In the genomic region with DNA sequence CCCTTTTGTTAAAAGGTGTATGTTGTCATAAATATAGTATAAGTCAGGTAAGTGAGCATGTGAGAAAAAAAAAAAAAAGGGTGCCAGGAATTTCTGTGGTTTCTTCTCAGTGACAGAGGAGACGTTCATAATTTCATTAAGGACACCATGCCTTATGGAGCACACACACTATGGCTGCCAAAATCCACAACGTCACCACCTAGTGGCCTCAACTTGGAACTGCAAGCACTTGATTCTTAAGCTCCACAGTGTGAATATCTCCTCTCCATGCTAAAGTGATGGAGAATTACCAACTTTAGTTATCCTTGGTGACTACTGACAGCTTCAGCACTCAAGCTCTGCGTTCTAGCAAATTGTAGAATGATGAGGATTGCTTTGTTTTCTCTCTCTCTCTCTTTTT, we compare ENCODE assay signal across 8 mouse cellular contexts.
DNase-seq lines count a peak whose midpoint lies in the region; ATAC-seq and TF ChIP-seq lines count a peak whose summit lies in the region.

No protein-coding gene starts in this region.

- TF ChIP-seq POLR2A in limb, embryonic 14.5 days (IDR thresholded peaks at IDR 0.05; ENCODE audit: borderline replicate concordance, extremely low read depth, insufficient read depth, insufficient read length): no peak

- 17% methylated on average over 3 of the region's 3 CpGs for WGBS in embryonic facial prominence, embryonic 14.5 days
- WGBS in hindbrain, embryonic 15.5 days: 21% methylated on average over 3 of the region's 3 CpGs
- 16% methylated on average over 3 of the region's 3 CpGs for WGBS in limb, embryonic 14.5 days
- 13% methylated on average over 3 of the region's 3 CpGs for WGBS in midbrain, postnatal 0 days

- no peak overlapping the region for H3K4me2 ChIP-seq in embryonic facial prominence, embryonic 14.5 days (ENCODE audit: low read depth, low read length)
- H3K4me2 ChIP-seq in hindbrain, embryonic 15.5 days: no peak overlapping the region
- no peak overlapping the region for H3K4me2 ChIP-seq in limb, embryonic 14.5 days (replicated peaks; ENCODE audit: low read depth, low read length, severe bottlenecking)
- H3K4me2 ChIP-seq in midbrain, postnatal 0 days (ENCODE audit: low read depth, low read length, poor library complexity, severe bottlenecking): no peak overlapping the region

- H3K4me3 ChIP-seq in embryonic facial prominence, embryonic 14.5 days (ENCODE audit: low read depth, low read length): no peak overlapping the region
- H3K4me3 ChIP-seq in hindbrain, embryonic 15.5 days: no peak overlapping the region
- H3K4me3 ChIP-seq in limb, embryonic 14.5 days (replicated peaks; ENCODE audit: low read length): no peak overlapping the region
- H3K4me3 ChIP-seq in midbrain, postnatal 0 days (ENCODE audit: low read depth, low read length): no peak overlapping the region

- H3K36me3 ChIP-seq in embryonic facial prominence, embryonic 14.5 days (ENCODE audit: control insufficient read depth, insufficient read depth, low read length): no peaks in the 10 kb centered on the region
- H3K36me3 ChIP-seq in hindbrain, embryonic 15.5 days: no peaks in the 10 kb centered on the region
- H3K36me3 ChIP-seq in limb, embryonic 14.5 days (ENCODE audit: control insufficient read depth, insufficient read depth, low read length): no peaks in the 10 kb centered on the region
- H3K36me3 ChIP-seq in midbrain, postnatal 0 days (ENCODE audit: insufficient read depth, low read length): no peaks in the 10 kb centered on the region

- H3K27ac ChIP-seq in embryonic facial prominence, embryonic 14.5 days (replicated peaks; ENCODE audit: low read depth, low read length): no peak overlapping the region
- H3K27ac ChIP-seq in hindbrain, embryonic 15.5 days (replicated peaks): no peak overlapping the region
- H3K27ac ChIP-seq in limb, embryonic 14.5 days (replicated peaks; ENCODE audit: low read depth, low read length): no peak overlapping the region
- H3K27ac ChIP-seq in midbrain, postnatal 0 days (ENCODE audit: low read depth, low read length): no peak overlapping the region

- peak; percentile 31 for DNase-seq in ovary, postnatal 14 days (ENCODE audit: low spot score)
- DNase-seq in ovary, adult 18-20 months (ENCODE audit: low spot score): no peak
- DNase-seq in brain, adult 2 months (ENCODE audit: low read depth, low spot score): peak; percentile 90
- DNase-seq in embryonic facial prominence, embryonic 14.5 days (ENCODE audit: low spot score): peak; percentile 43
- DNase-seq in limb, embryonic 14.5 days (ENCODE audit: low spot score): peak; percentile 64
- peak; percentile 84 for DNase-seq in midbrain, postnatal 0 days (ENCODE audit: low spot score)
- no peak for DNase-seq in natural killer cell, adult 2 months (ENCODE audit: low spot score in 2 of 2)

- peak; percentile 84 for TF ChIP-seq CTCF in midbrain, postnatal 0 days (IDR thresholded peaks at IDR 0.05)

- H3K4me1 ChIP-seq in embryonic facial prominence, embryonic 14.5 days (ENCODE audit: control insufficient read depth, insufficient read depth, low read length): no peaks in the 10 kb centered on the region
- H3K4me1 ChIP-seq in hindbrain, embryonic 15.5 days (replicated peaks): no peaks in the 10 kb centered on the region
- H3K4me1 ChIP-seq in limb, embryonic 14.5 days (ENCODE audit: control insufficient read depth, insufficient read depth, low read length): no peaks in the 10 kb centered on the region
- no peaks in the 10 kb centered on the region for H3K4me1 ChIP-seq in midbrain, postnatal 0 days (ENCODE audit: insufficient read depth, low read length)

- ATAC-seq in embryonic facial prominence, embryonic 14.5 days (ENCODE audit: low read depth): peak; percentile 79
- ATAC-seq in hindbrain, embryonic 15.5 days (ENCODE audit: low FRiP score, low read depth): peak; percentile 90
- no peak for ATAC-seq in limb, embryonic 14.5 days (ENCODE audit: low FRiP score, low read depth)
- ATAC-seq in midbrain, postnatal 0 days (ENCODE audit: low FRiP score): peak; percentile 80

- no peaks in the 10 kb centered on the region for H3K27me3 ChIP-seq in embryonic facial prominence, embryonic 14.5 days (replicated peaks; ENCODE audit: control insufficient read depth, insufficient read depth, low read length)
- H3K27me3 ChIP-seq in hindbrain, embryonic 15.5 days: no peaks in the 10 kb centered on the region
- H3K27me3 ChIP-seq in limb, embryonic 14.5 days (ENCODE audit: control insufficient read depth, insufficient read depth, low read length): no peaks in the 10 kb centered on the region
- H3K27me3 ChIP-seq in midbrain, postnatal 0 days (ENCODE audit: insufficient read depth, low read length): no peaks in the 10 kb centered on the region

- no peak overlapping the region for H3K9ac ChIP-seq in embryonic facial prominence, embryonic 14.5 days (ENCODE audit: low read depth, low read length)
- H3K9ac ChIP-seq in hindbrain, embryonic 15.5 days: no peak overlapping the region
- no peak overlapping the region for H3K9ac ChIP-seq in limb, embryonic 14.5 days (ENCODE audit: low read depth, low read length, severe bottlenecking)
- no peak overlapping the region for H3K9ac ChIP-seq in midbrain, postnatal 0 days (replicated peaks; ENCODE audit: low read length, poor library complexity, severe bottlenecking)

- H3K9me3 ChIP-seq in embryonic facial prominence, embryonic 14.5 days (ENCODE audit: control insufficient read depth, low read length): no peaks in the 10 kb centered on the region
- H3K9me3 ChIP-seq in hindbrain, embryonic 15.5 days: no peaks in the 10 kb centered on the region
- no peaks in the 10 kb centered on the region for H3K9me3 ChIP-seq in limb, embryonic 14.5 days (ENCODE audit: control insufficient read depth, low read length)
- no peaks in the 10 kb centered on the region for H3K9me3 ChIP-seq in midbrain, postnatal 0 days (ENCODE audit: low read length)

Comparison
In these comparisons a context has a peak if more than half of its experiments do, and no peak if none do; other contexts are left out.
1. DNase-seq: peak in ovary, postnatal 14 days (single experiment), brain, adult 2 months (single experiment), embryonic facial prominence, embryonic 14.5 days (single experiment), limb, embryonic 14.5 days (single experiment) and midbrain, postnatal 0 days (single experiment); none in ovary, adult 18-20 months (single experiment) and natural killer cell, adult 2 months (0 of 2).